Mouse (Mus musculus): Measurements from ENCODE around the gene Gm10037.
A peak's percentile ranks its signal among the peaks of the same experiment; 100 is the strongest.

Gm10037 gene

DNA sequence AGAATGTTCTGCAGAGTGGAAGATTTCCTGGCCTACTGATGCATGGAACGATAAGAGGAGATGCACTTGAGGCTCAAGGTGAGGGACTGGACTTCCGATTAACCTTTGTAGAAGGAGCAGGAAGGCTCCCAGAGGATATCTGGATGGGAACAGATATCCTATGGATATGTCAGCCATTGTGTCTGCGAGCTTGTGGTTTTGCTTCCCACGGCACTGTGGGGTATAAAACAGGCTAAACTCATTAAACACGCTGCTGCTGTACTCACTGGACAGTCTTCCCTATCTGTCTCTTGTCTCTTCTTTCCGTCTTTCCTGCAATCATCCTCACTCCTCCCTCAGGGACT is 12.8 kb downstream of the Gm10037 start:
- H3K4me1 ChIP-seq (replicated peaks; ENCODE audit: low read depth, low read length) = peaks cover 65% of the 10 kb centered on the region
- peak overlapping the region; percentile 68 for H3K4me3 ChIP-seq (replicated peaks; ENCODE audit: low read length)
- TF ChIP-seq CTCF (conservative IDR thresholded peaks at IDR 0.05; ENCODE audit: low read length) = no peak
- no peak for TF ChIP-seq NANOG (IDR thresholded peaks at IDR 0.05; ENCODE audit: borderline replicate concordance, low read length)
- no peak for TF ChIP-seq POU5F1 (IDR thresholded peaks at IDR 0.05; ENCODE audit: borderline replicate concordance, low read length)

DNA sequence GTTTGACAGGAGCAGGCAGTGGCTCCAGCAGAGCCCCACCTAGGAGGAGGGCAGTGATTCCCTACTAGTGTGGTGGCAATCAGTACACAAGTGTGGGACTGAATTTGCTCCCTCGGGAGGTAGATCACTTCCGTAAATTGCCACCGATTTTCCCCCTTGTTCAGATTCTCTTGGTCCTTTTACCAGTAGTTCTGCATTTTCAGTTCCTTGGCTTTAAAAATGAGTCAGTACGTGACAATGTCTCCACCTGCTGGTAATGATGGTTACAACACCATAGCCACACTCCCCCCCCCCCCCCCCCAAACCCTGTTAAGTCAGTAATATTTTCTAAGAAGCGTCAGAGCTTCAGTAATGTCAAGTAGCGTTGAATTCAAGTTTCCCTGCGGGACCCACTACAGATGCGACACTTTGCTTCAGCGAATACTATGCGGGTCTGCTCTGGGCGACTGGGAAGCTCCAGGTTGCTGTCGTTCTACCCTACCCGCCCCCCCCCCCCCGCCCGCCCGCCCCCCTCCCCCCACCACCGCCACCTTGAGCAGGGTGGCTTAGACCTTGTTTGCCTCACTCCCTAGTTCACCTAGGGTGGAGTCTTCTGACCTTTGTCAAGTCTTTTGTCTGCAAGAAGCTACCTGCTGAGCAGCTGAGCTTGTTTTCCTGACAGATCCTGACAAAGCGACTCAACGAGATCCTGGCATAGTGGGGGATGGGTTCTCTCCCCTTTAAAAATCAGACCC is 13.4 kb downstream of the Gm10037 start:
- no peaks in the 10 kb centered on the region for H3K9me3 ChIP-seq (ENCODE audit: low read length)
- TF ChIP-seq CTCF (conservative IDR thresholded peaks at IDR 0.05; ENCODE audit: low read length) (peak; percentile 25; the same call in 1 of the 2 replicates), POU5F1 (IDR thresholded peaks at IDR 0.05; ENCODE audit: borderline replicate concordance, low read length) (no peak), NANOG (IDR thresholded peaks at IDR 0.05; ENCODE audit: borderline replicate concordance, low read length) (peak; percentile 70)
- H3K4me1 ChIP-seq (replicated peaks; ENCODE audit: low read depth, low read length) = peaks cover 65% of the 10 kb centered on the region
- no peaks in the 10 kb centered on the region for H3K27me3 ChIP-seq (ENCODE audit: insufficient read depth, low read length)
- peak overlapping the region; percentile 68 for H3K4me3 ChIP-seq (replicated peaks; ENCODE audit: low read length)
- no peaks in the 10 kb centered on the region for H3K36me3 ChIP-seq (ENCODE audit: insufficient read depth, low read length)

More for the DNA sequence above, 12.8 kb downstream of the Gm10037 start:
- Histone ChIP-seq H3K9me3 (ENCODE audit: low read length) (no peaks in the 10 kb centered on the region), H3K27me3 (ENCODE audit: insufficient read depth, low read length) (no peaks in the 10 kb centered on the region), H3K36me3 (ENCODE audit: insufficient read depth, low read length) (no peaks in the 10 kb centered on the region)

DNA sequence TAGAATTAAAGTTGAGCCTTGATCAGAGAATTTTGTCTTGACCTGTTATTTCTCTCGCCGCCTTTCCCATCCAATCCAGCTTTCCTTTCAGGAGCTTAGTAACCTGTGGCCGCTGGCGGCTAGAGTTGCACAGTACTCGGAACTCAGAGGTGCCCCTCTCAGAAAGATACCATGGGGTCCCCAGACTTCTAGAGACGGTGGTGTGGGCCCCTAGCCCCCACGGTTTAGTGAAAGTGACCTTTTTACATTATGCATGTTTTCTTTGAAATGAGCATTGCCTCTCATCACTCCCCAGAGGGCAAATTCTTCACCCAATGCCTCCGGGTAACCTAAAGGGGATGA is 13.9 kb downstream of the Gm10037 start:
- Histone ChIP-seq H3K9me3 (ENCODE audit: low read length) (no peaks in the 10 kb centered on the region), H3K27me3 (ENCODE audit: insufficient read depth, low read length) (no peaks in the 10 kb centered on the region), H3K4me1 (replicated peaks; ENCODE audit: low read depth, low read length) (peaks cover 65% of the 10 kb centered on the region), H3K4me3 (replicated peaks; ENCODE audit: low read length) (peak overlapping the region; percentile 51; the same call in 1 of the 2 replicates), H3K36me3 (ENCODE audit: insufficient read depth, low read length) (no peaks in the 10 kb centered on the region)
- TF ChIP-seq CTCF (conservative IDR thresholded peaks at IDR 0.05; ENCODE audit: low read length) (no peak), POU5F1 (IDR thresholded peaks at IDR 0.05; ENCODE audit: borderline replicate concordance, low read length) (no peak), NANOG (IDR thresholded peaks at IDR 0.05; ENCODE audit: borderline replicate concordance, low read length) (no peak)

DNA sequence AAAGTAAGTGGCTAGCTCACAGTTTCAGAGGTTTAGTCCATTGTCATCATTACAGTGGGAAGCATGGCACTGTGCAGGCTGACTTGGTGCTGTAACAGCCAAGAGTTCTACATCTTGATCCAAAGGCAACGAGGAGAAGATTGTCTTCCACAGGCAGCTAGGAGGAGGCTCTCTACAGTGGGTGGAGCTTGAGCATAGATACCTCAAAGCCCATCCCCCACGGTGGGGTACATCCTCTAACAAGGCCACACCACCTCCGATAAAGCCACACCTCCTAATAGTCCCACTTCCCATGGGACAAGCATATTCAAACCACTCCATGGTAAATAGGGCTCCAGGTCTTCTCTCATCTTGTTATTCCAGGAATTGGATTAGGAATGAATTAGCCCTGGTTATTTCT is 19.5 kb downstream of the Gm10037 start:
- no peaks in the 10 kb centered on the region for H3K36me3 ChIP-seq (ENCODE audit: insufficient read depth, low read length)
- H3K27me3 ChIP-seq (ENCODE audit: insufficient read depth, low read length) = no peaks in the 10 kb centered on the region
- no peaks in the 10 kb centered on the region for H3K9me3 ChIP-seq (ENCODE audit: low read length)
- H3K4me3 ChIP-seq (replicated peaks; ENCODE audit: low read length) = no peak overlapping the region
- peaks cover 71% of the 10 kb centered on the region for H3K4me1 ChIP-seq (replicated peaks; ENCODE audit: low read depth, low read length)
- TF ChIP-seq POU5F1 (IDR thresholded peaks at IDR 0.05; ENCODE audit: borderline replicate concordance, low read length) = no peak
- TF ChIP-seq NANOG (IDR thresholded peaks at IDR 0.05; ENCODE audit: borderline replicate concordance, low read length) = no peak
- no peak for TF ChIP-seq CTCF (conservative IDR thresholded peaks at IDR 0.05; ENCODE audit: low read length)

DNA sequence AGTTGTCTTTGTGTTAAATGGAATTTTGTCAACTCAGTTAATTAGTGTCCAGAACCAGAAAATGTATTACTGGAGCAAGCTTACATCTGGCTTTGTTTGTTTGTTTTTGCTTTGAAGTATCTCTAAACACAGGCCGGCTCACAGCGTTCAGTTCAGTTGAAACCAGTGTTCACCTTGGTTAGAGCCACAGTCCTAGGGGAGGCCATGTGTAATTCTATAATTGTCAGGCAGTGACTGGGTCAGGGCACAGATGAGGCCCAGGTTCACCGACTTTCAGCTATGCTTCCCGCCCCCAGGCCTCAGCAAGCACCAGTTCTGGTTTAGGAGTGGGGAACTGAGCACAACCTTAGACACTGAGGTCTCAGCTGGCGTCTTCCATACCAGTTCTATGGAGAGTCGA is 22.2 kb downstream of the Gm10037 start:
- TF ChIP-seq POU5F1 (IDR thresholded peaks at IDR 0.05; ENCODE audit: borderline replicate concordance, low read length) (no peak), NANOG (IDR thresholded peaks at IDR 0.05; ENCODE audit: borderline replicate concordance, low read length) (no peak), CTCF (conservative IDR thresholded peaks at IDR 0.05; ENCODE audit: low read length) (no peak)
- H3K4me1 ChIP-seq (replicated peaks; ENCODE audit: low read depth, low read length) = peaks cover 68% of the 10 kb centered on the region
- H3K4me3 ChIP-seq (replicated peaks; ENCODE audit: low read length) = no peak overlapping the region

DNA sequence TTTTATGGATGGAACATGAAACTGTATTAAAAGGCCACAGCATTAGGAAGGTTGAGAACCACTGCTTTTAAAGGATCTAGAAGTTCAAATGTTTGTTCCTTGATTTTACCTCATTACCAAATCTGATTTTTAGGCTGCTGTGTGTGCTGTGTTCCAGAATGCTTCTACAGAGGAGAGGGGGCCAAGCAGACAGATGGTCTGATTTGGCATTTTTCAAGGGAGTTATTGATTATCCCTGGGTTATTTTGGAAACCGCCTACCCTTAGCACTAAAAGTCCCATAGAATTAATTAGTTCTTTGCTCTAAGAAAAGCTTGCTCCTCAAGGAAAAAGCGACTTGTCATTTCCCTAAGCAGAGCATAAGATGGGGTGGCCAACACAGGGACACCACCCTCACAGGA is 23.1 kb downstream of the Gm10037 start:
- Histone ChIP-seq H3K4me3 (replicated peaks; ENCODE audit: low read length) (no peak overlapping the region), H3K9me3 (ENCODE audit: low read length) (no peaks in the 10 kb centered on the region), H3K27me3 (ENCODE audit: insufficient read depth, low read length) (no peaks in the 10 kb centered on the region), H3K4me1 (replicated peaks; ENCODE audit: low read depth, low read length) (peaks cover 66% of the 10 kb centered on the region), H3K36me3 (ENCODE audit: insufficient read depth, low read length) (no peaks in the 10 kb centered on the region)
- TF ChIP-seq CTCF (conservative IDR thresholded peaks at IDR 0.05; ENCODE audit: low read length) = no peak
- no peak for TF ChIP-seq POU5F1 (IDR thresholded peaks at IDR 0.05; ENCODE audit: borderline replicate concordance, low read length)
- TF ChIP-seq NANOG (IDR thresholded peaks at IDR 0.05; ENCODE audit: borderline replicate concordance, low read length) = no peak

More for the DNA sequence above, 22.2 kb downstream of the Gm10037 start:
- no peaks in the 10 kb centered on the region for H3K9me3 ChIP-seq (ENCODE audit: low read length)
- H3K36me3 ChIP-seq (ENCODE audit: insufficient read depth, low read length) = no peaks in the 10 kb centered on the region
- no peaks in the 10 kb centered on the region for H3K27me3 ChIP-seq (ENCODE audit: insufficient read depth, low read length)

DNA sequence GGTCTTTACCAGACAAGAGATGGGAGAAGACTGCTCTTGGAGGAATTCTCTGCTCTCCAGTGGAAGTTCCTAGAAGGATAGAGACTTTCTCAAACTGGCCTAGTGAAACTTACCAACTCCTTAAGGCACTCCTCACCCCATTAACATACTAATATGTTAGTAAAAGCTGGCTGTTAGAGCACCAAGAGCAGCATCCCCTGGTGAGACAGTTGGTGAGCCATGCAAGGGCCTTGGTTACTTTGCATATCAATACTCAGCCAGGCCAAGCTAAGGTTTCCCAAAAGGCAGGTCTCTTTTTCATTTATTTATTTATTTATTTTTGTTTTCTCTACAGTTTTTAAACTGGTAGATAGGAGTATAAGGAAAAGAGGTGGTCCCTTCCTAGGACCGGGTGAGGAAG is 26.4 kb downstream of the Gm10037 start:
- Histone ChIP-seq H3K9me3 (ENCODE audit: low read length) (no peaks in the 10 kb centered on the region), H3K36me3 (ENCODE audit: insufficient read depth, low read length) (no peaks in the 10 kb centered on the region), H3K4me1 (replicated peaks; ENCODE audit: low read depth, low read length) (peaks cover 52% of the 10 kb centered on the region), H3K27me3 (ENCODE audit: insufficient read depth, low read length) (peaks cover 5% of the 10 kb centered on the region; the same call in 1 of the 2 replicates), H3K4me3 (replicated peaks; ENCODE audit: low read length) (no peak overlapping the region)
- no peak for TF ChIP-seq NANOG (IDR thresholded peaks at IDR 0.05; ENCODE audit: borderline replicate concordance, low read length)
- peak; percentile 21; the same call in 1 of the 2 replicates for TF ChIP-seq POU5F1 (IDR thresholded peaks at IDR 0.05; ENCODE audit: borderline replicate concordance, low read length)

DNA sequence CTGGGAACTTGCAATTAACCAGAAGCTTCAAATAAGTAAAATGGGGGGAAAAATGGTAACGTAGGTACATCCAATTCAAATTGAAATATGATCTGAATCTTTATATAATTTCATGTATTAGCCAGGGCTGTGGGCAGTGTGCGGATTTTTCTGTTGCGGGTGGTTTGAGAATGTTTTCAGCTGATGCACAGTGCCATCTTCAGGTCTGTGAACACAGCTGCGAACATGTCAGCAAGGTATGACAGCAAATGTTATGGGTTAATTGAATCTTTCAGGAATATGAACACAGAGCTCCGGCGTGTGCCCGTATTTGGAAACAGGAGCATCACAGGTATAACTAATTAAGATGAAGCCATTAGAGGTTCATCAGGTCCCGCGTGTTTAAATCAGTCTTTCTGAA is 31.6 kb downstream of the Gm10037 start:
- Histone ChIP-seq H3K36me3 (ENCODE audit: insufficient read depth, low read length) (no peaks in the 10 kb centered on the region), H3K4me1 (replicated peaks; ENCODE audit: low read depth, low read length) (peaks cover 38% of the 10 kb centered on the region), H3K27me3 (ENCODE audit: insufficient read depth, low read length) (peaks cover 16% of the 10 kb centered on the region), H3K4me3 (replicated peaks; ENCODE audit: low read length) (peak overlapping the region; percentile 70; the same call in 1 of the 2 replicates), H3K9me3 (ENCODE audit: low read length) (no peaks in the 10 kb centered on the region)
- TF ChIP-seq NANOG (IDR thresholded peaks at IDR 0.05; ENCODE audit: borderline replicate concordance, low read length) = no peak

DNA sequence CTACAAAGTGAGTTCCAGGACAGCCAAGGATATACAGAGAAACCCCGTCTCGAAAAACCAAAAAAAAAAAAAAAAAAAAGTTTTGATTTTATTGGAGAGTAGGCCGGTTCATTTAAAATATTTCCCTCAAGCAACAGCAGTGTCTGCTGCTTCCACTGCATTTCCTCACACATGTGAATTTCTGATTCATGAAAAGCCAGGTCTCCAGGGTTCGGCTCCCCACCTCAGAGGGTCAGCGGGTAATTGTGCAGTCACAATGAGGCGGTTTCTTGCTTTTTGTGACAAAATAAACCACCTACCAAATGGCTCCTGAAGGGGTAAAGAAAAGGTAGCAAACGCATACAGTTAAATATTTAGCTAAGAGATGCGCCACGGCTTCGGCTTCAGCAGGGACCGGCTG is 32.1 kb downstream of the Gm10037 start, which contains the start of gene BC048507:
Gene BC048507, plus strand, starts transcription at position 301 of the 400 bp plus-strand sequence.
- peak within 1 kb of the TSS; percentile 70 for H3K4me3 ChIP-seq (replicated peaks; ENCODE audit: low read length)
- H3K36me3 ChIP-seq (ENCODE audit: insufficient read depth, low read length) = no peaks in the 10 kb centered on the region
- no peaks in the 10 kb centered on the region for H3K9me3 ChIP-seq (ENCODE audit: low read length)
- peaks cover 16% of the 10 kb centered on the region for H3K27me3 ChIP-seq (ENCODE audit: insufficient read depth, low read length)
- peaks cover 33% of the 10 kb centered on the region for H3K4me1 ChIP-seq (replicated peaks; ENCODE audit: low read depth, low read length)
- TF ChIP-seq POU5F1 (IDR thresholded peaks at IDR 0.05; ENCODE audit: borderline replicate concordance, low read length) = no peak
- TF ChIP-seq NANOG (IDR thresholded peaks at IDR 0.05; ENCODE audit: borderline replicate concordance, low read length) = no peak
- no peak for TF ChIP-seq CTCF (conservative IDR thresholded peaks at IDR 0.05; ENCODE audit: low read length)

Data from E14TG2a.4 (cell line).